ENCODE assay signal across 9 mouse cellular contexts in the genomic region with DNA sequence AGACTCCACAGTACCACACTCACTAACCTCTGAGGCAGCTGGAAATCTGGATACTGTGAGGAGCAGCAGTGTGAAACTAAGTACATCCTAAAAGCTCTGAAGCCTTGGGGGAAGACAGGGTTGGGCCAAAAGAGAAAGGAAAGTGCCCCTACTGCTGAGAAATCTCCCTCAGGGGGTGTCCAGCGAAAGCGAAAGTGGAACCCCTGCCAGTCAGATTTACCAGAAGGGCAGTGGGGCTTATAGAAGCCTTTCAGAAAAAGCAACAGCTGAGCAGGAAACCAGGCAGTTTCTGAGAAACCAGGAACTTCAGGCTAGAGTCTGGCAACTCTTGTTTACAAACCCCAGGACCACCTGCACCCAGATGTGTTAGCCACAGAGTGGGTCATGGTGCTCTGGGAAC.
DNase-seq lines count a peak whose midpoint lies in the region; ATAC-seq lines count a peak whose summit lies in the region.
"Had no signal": no experiment of that assay in that cellular context is flagged by ENCODE, and none has a peak within 500 bp of the region (broad histone marks: within the 10 kb centered on the region; RNA-seq: fewer than 3 reads in every experiment).

No protein-coding gene starts in this region.

- no peaks in the 10 kb centered on the region for H3K36me3 ChIP-seq in embryonic facial prominence, embryonic 14.5 days (ENCODE audit: control insufficient read depth, insufficient read depth, low read length)
- H3K36me3 ChIP-seq in hindbrain, embryonic 12.5 days = no peaks in the 10 kb centered on the region
- H3K36me3 ChIP-seq in forebrain, embryonic 11.5 days (ENCODE audit: control insufficient read depth, insufficient read depth, low read length) = no peaks in the 10 kb centered on the region
- H3K36me3 ChIP-seq: neural tube, embryonic 13.5 days had no signal

- H3K4me3 ChIP-seq in embryonic facial prominence, embryonic 14.5 days (ENCODE audit: low read depth, low read length) = no peak overlapping the region
- H3K4me3 ChIP-seq in hindbrain, embryonic 12.5 days = no peak overlapping the region
- no peak overlapping the region for H3K4me3 ChIP-seq in forebrain, embryonic 11.5 days (ENCODE audit: low read depth, low read length)
- H3K4me3 ChIP-seq: neural tube, embryonic 13.5 days had no signal

- H3K9me3 ChIP-seq in embryonic facial prominence, embryonic 14.5 days (ENCODE audit: control insufficient read depth, low read length) = no peaks in the 10 kb centered on the region
- H3K9me3 ChIP-seq in hindbrain, embryonic 12.5 days (replicated peaks) = no peaks in the 10 kb centered on the region
- H3K9me3 ChIP-seq in forebrain, embryonic 11.5 days (ENCODE audit: control insufficient read depth, low read length) = no peaks in the 10 kb centered on the region
- H3K9me3 ChIP-seq: neural tube, embryonic 13.5 days had no signal

- no peaks in the 10 kb centered on the region for H3K27me3 ChIP-seq in embryonic facial prominence, embryonic 14.5 days (replicated peaks; ENCODE audit: control insufficient read depth, insufficient read depth, low read length)
- H3K27me3 ChIP-seq in hindbrain, embryonic 12.5 days = no peaks in the 10 kb centered on the region
- no peaks in the 10 kb centered on the region for H3K27me3 ChIP-seq in forebrain, embryonic 11.5 days (ENCODE audit: control insufficient read depth, insufficient read depth, low read length)
- H3K27me3 ChIP-seq: neural tube, embryonic 13.5 days had no signal

- 27% methylated on average over 2 of the region's 2 CpGs for WGBS in embryonic facial prominence, embryonic 14.5 days
- WGBS in hindbrain, embryonic 12.5 days = 49% methylated on average over 2 of the region's 2 CpGs
- WGBS in forebrain, embryonic 11.5 days = 11% methylated on average over 2 of the region's 2 CpGs

- DNase-seq in layer of hippocampus, adult 11-12 months (ENCODE audit: low spot score) = peak; percentile 26
- no peak for DNase-seq in layer of hippocampus, adult 9-10 months (ENCODE audit: low spot score)
- no peak for DNase-seq in embryonic facial prominence, embryonic 14.5 days (ENCODE audit: low spot score)
- peak; percentile 48 for DNase-seq in kidney, adult 9 months
- no peak for DNase-seq in right cerebral cortex, adult 2 months (ENCODE audit: low spot score in 2 of 2)
- no peak for DNase-seq in forebrain, embryonic 11.5 days (ENCODE audit: low spot score)

- peaks cover 7% of the 10 kb centered on the region; the same call in 1 of the 2 replicates for H3K4me1 ChIP-seq in embryonic facial prominence, embryonic 14.5 days (ENCODE audit: control insufficient read depth, insufficient read depth, low read length)
- no peaks in the 10 kb centered on the region for H3K4me1 ChIP-seq in hindbrain, embryonic 12.5 days
- H3K4me1 ChIP-seq in forebrain, embryonic 11.5 days (replicated peaks; ENCODE audit: control insufficient read depth, insufficient read depth, low read length) = no peaks in the 10 kb centered on the region
- H3K4me1 ChIP-seq: neural tube, embryonic 13.5 days had no signal

- no peak for ATAC-seq in embryonic facial prominence, embryonic 14.5 days (ENCODE audit: low read depth)
- ATAC-seq in monocyte, adult 5-6 weeks (replicated peaks; ENCODE audit: insufficient number of reproducible peaks, low FRiP score, low TSS enrichment, poor library complexity, severe bottlenecking) = peak; percentile 28; the same call in 1 of the 2 replicates
- ATAC-seq in hindbrain, embryonic 12.5 days (ENCODE audit: low FRiP score) = no peak
- no peak for ATAC-seq in forebrain, embryonic 11.5 days (replicated peaks; ENCODE audit: low FRiP score)

- no peak overlapping the region for H3K27ac ChIP-seq in embryonic facial prominence, embryonic 14.5 days (replicated peaks; ENCODE audit: low read depth, low read length)
- no peak overlapping the region for H3K27ac ChIP-seq in hindbrain, embryonic 12.5 days
- no peak overlapping the region for H3K27ac ChIP-seq in forebrain, embryonic 11.5 days (ENCODE audit: low read depth, low read length)
- H3K27ac ChIP-seq: neural tube, embryonic 13.5 days had no signal

- H3K9ac ChIP-seq in embryonic facial prominence, embryonic 14.5 days (ENCODE audit: low read depth, low read length) = 0 out of 2 replicates have a peak overlapping the region, but pooled peaks have one; percentile 37
- no peak overlapping the region for H3K9ac ChIP-seq in hindbrain, embryonic 12.5 days
- no peak overlapping the region; the same call in 1 of the 2 replicates for H3K9ac ChIP-seq in forebrain, embryonic 11.5 days (ENCODE audit: low read length)
- H3K9ac ChIP-seq: neural tube, embryonic 13.5 days had no signal

- peak overlapping the region; percentile 5; the same call in 1 of the 2 replicates for H3K4me2 ChIP-seq in embryonic facial prominence, embryonic 14.5 days (ENCODE audit: low read depth, low read length)
- H3K4me2 ChIP-seq in hindbrain, embryonic 12.5 days (replicated peaks) = no peak overlapping the region
- H3K4me2 ChIP-seq in forebrain, embryonic 11.5 days (ENCODE audit: low read depth, low read length, severe bottlenecking) = no peak overlapping the region
- H3K4me2 ChIP-seq: neural tube, embryonic 13.5 days had no signal

Comparison
In these comparisons a context has a peak if more than half of its experiments do, and no peak if none do; other contexts are left out.
1. DNase-seq: peak in layer of hippocampus, adult 11-12 months (single experiment) and kidney, adult 9 months (single experiment); none in layer of hippocampus, adult 9-10 months (single experiment), embryonic facial prominence, embryonic 14.5 days (single experiment), right cerebral cortex, adult 2 months (0 of 2) and forebrain, embryonic 11.5 days (single experiment).